In genomic region chr1:69549987-69550386, GRCm38 (mm10) we compare ENCODE assay signal across 25 mouse cellular contexts.
"Had no signal": no experiment of that assay in that cellular context is flagged by ENCODE, and none has a peak within 500 bp of the region (broad histone marks: within the 10 kb centered on the region; RNA-seq: fewer than 3 reads in every experiment).

No protein-coding gene starts in this region.

- H3K9me3 ChIP-seq: embryonic facial prominence, embryonic 10.5 days; embryonic facial prominence, embryonic 12.5 days; embryonic facial prominence, embryonic 13.5 days; embryonic facial prominence, embryonic 15.5 days; forebrain, embryonic 10.5 days; forebrain, embryonic 12.5 days; forebrain, embryonic 13.5 days; forebrain, embryonic 15.5 days had no signal

- H3K4me3 ChIP-seq: embryonic facial prominence, embryonic 10.5 days; embryonic facial prominence, embryonic 12.5 days; embryonic facial prominence, embryonic 13.5 days; embryonic facial prominence, embryonic 15.5 days; erythroblast, embryonic 14.5 days; forebrain, embryonic 10.5 days; forebrain, embryonic 12.5 days; forebrain, embryonic 13.5 days; forebrain, embryonic 15.5 days; gastrocnemius, adult 2 months; heart, adult 2 months had no signal

- H3K36me3 ChIP-seq: embryonic facial prominence, embryonic 10.5 days; embryonic facial prominence, embryonic 12.5 days; embryonic facial prominence, embryonic 13.5 days; embryonic facial prominence, embryonic 15.5 days; forebrain, embryonic 10.5 days; forebrain, embryonic 12.5 days; forebrain, embryonic 15.5 days had no signal

- H3K27ac ChIP-seq: embryonic facial prominence, embryonic 10.5 days; embryonic facial prominence, embryonic 12.5 days; embryonic facial prominence, embryonic 13.5 days; embryonic facial prominence, embryonic 15.5 days; forebrain, embryonic 10.5 days; forebrain, embryonic 12.5 days; forebrain, embryonic 13.5 days; forebrain, embryonic 15.5 days; gastrocnemius, adult 2 months; heart, adult 2 months had no signal

- H3K4me1 ChIP-seq: embryonic facial prominence, embryonic 10.5 days; embryonic facial prominence, embryonic 12.5 days; embryonic facial prominence, embryonic 13.5 days; embryonic facial prominence, embryonic 15.5 days; forebrain, embryonic 10.5 days; forebrain, embryonic 12.5 days; forebrain, embryonic 13.5 days; forebrain, embryonic 15.5 days had no signal

- H3K9ac ChIP-seq: embryonic facial prominence, embryonic 12.5 days; embryonic facial prominence, embryonic 13.5 days; embryonic facial prominence, embryonic 15.5 days; forebrain, embryonic 12.5 days; forebrain, embryonic 13.5 days; forebrain, embryonic 15.5 days; forebrain, postnatal 0 days had no signal

- H3K27me3 ChIP-seq: embryonic facial prominence, embryonic 12.5 days; embryonic facial prominence, embryonic 13.5 days; embryonic facial prominence, embryonic 15.5 days; forebrain, embryonic 12.5 days; forebrain, embryonic 13.5 days; forebrain, embryonic 15.5 days had no signal

- DNase-seq: cerebellum, adult 9-10 months; cerebellum, adult 9-11 months; cerebellum, postnatal 10 days; cerebellum, postnatal 14 days; cerebellum, postnatal 25 days; cerebellum, postnatal 36 days; embryo, embryonic 11 days; forebrain, postnatal 0 days; gastrocnemius, adult 2 months; gastrocnemius, postnatal 10 days; gastrocnemius, postnatal 14 days; gastrocnemius, postnatal 25 days; gastrocnemius, postnatal 36 days; heart, adult 11 months; heart, adult 18-20 months; heart, adult 2 months had no signal
